Mouse (Mus musculus): ENCODE results near the gene Cnpy3. TPM values are rescaled to one million over a fixed set of nuclear protein-coding genes. Genes with fewer than 3 reads are reported as not detected.

Gene Cnpy3
- polyA plus RNA-seq, 1 experiment from 2014 or later: 71.9 TPM

- 93% methylated on average over 14 of the region's 14 CpGs for WGBS
- no peak overlapping the region for H3K27ac ChIP-seq
- no peaks in the 10 kb centered on the region for H3K9me3 ChIP-seq
- peaks cover 57% of the 10 kb centered on the region for H3K4me1 ChIP-seq
- H3K4me3 ChIP-seq: peak overlapping the region; percentile 94; the same call in 1 of the 2 replicates
- peaks cover 8% of the 10 kb centered on the region for H3K36me3 ChIP-seq (replicated peaks)
- no peak for DNase-seq (ENCODE audit: extremely low spot score, low spot score)
- no peaks in the 10 kb centered on the region for H3K27me3 ChIP-seq (ENCODE audit: poor library complexity, severe bottlenecking)
These were observed 45.5 kb downstream of the Cnpy3 start for GRCm38 (mm10) chr17:46706375-46707089.

DNA sequence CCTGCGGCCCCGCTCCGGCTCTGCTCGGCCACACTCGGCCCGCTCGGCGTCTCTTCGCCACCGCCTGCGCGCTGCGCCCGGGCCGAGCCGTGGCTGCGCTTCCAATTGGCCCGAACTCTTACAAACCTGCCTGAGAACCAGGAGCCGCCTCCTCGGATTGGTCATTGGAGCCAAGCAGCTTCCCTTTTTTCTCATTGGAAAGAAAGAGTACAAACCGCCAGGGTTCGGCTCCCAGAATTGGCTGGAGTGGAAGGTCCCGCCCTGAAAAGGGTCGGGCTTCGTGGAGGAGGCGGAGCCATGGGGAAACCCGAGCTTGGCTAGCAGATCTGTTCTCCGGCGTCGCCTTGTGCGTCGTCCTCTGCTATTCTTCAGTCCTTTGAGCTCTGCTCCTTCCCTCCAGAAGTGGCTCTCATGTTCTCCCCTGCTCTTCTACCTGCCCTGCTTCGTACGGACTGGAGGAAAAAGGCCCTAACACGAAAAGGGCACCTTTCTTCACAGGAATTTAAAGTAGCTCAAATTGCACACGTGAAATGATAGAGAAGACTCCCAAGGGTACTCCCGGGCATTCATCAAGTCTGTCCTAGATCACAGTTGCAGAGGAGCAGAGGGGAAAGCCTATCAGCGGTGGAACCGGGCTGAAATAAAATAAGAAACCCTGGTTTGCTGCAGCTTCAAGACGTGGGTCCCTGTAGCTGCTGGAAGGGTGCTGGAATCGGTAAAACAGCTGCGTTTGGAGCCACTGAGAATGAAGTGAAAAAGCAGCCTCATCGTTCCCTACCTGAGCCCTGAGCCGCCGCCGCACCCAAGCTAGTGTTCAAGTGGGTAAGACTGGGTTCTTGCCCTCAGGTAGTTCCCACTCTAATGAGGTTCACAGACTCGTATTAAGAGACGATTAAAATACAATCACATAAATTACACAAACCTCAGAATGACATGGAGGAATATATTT, 46.9 kb downstream of the Cnpy3 start, which contains the start of gene Ppp2r5d:
Ppp2r5d (minus strand) TSS at position 225 of the 949 bp plus-strand sequence.
- H3K4me3 ChIP-seq: peak within 1 kb of the TSS; percentile 94
- H3K36me3 ChIP-seq (replicated peaks): peaks cover 22% of the 10 kb centered on the region
- peaks cover 55% of the 10 kb centered on the region for H3K4me1 ChIP-seq
- no peaks in the 10 kb centered on the region for H3K27me3 ChIP-seq (ENCODE audit: poor library complexity, severe bottlenecking)
- peak within 1 kb of the TSS; percentile 96 for H3K27ac ChIP-seq
- 1% methylated on average over 48 of the region's 48 CpGs for WGBS
- no peaks in the 10 kb centered on the region for H3K9me3 ChIP-seq
- peak; percentile 95 for DNase-seq (ENCODE audit: extremely low spot score, low spot score)

DNA sequence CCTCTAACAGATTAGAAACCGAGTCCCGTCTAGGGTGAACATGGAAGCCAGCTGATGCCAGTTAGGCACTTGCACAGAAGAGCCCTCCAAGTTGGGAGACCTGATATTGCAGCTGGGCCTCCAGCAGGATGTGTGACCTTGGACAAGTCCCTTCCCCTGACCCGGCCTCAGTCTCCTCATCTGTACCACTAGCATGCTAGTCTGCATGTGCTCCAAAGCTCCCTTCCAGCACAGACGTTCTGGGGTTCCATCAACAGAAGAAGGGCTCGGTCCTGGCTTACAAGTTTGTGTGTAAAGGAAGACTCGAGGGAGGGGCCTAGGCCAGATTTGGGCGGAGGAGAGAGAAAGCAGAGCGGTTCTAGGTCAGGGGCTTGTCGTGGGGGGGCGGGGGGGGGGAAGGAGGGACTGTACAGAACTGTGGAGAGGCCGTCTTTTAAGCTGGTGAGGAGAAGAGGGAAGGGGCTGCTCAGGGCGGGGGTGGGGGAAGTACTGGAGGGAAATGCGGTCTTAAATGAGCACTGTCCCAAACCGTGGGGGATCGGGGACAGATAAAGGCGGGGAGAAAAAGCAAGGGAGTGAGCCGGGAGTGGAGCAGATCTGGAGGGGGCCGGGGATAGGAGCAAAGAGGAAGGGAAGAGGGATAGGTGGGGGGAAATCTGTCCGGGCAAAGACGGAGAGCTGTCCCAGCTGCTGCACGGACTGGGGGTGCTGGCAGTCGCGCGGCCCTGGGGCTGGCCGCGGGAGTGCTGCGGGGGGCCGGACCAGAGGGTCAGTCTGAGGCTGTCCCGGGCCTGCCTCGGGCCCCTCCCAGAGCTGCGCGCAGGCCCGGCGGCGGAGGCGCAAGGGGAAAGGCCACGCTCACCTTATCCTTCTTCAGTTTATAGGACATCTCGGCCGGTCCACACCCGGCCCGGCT, 47.8 kb downstream of the Cnpy3 start:
- DNase-seq (ENCODE audit: extremely low spot score, low spot score): no peak
- peaks cover 55% of the 10 kb centered on the region for H3K4me1 ChIP-seq
- peak overlapping the region; percentile 94 for H3K4me3 ChIP-seq
- peaks cover 31% of the 10 kb centered on the region for H3K36me3 ChIP-seq (replicated peaks)
- H3K27ac ChIP-seq: peak overlapping the region; percentile 96
- H3K27me3 ChIP-seq (ENCODE audit: poor library complexity, severe bottlenecking): no peaks in the 10 kb centered on the region
- no peaks in the 10 kb centered on the region for H3K9me3 ChIP-seq
- WGBS: 5% methylated on average over 40 of the region's 41 CpGs

- peaks cover 48% of the 10 kb centered on the region for H3K36me3 ChIP-seq (replicated peaks)
- WGBS: 85% methylated on average over 5 of the region's 5 CpGs
- DNase-seq (ENCODE audit: extremely low spot score, low spot score): no peak
- H3K27ac ChIP-seq: 0 out of 2 replicates have a peak overlapping the region, but pooled peaks have one; percentile 66
- no peaks in the 10 kb centered on the region for H3K27me3 ChIP-seq (ENCODE audit: poor library complexity, severe bottlenecking)
- H3K9me3 ChIP-seq: no peaks in the 10 kb centered on the region
- peaks cover 55% of the 10 kb centered on the region for H3K4me1 ChIP-seq
- H3K4me3 ChIP-seq: peak overlapping the region; percentile 94
These were observed 49.5 kb downstream of the Cnpy3 start for GRCm38 (mm10) chr17:46702506-46702905.

DNA sequence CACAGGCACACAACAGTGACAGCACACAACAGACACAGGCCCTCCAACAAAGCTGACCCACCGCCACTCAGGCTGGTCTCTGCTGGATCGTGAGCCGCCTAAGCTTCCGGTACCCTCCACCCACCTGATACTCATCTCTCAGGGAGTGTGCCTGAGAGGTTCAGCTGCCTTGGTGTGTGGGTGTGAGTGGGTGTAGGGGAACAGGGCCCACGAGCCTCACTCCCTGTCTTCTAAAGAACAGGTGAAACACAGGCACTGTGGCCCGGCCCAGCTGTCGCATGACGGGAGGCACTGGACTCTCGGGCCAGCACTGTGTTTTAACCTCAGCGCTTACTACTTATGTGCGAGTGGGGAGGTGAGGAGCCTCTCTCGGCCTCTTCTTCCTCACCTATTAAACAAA, 49.9 kb downstream of the Cnpy3 start:
- 90% methylated on average over 12 of the region's 12 CpGs for WGBS
- no peak for DNase-seq (ENCODE audit: extremely low spot score, low spot score)
- Histone ChIP-seq H3K36me3 (replicated peaks) (peaks cover 52% of the 10 kb centered on the region), H3K4me3 (peak overlapping the region; percentile 16; the same call in 1 of the 2 replicates), H3K27ac (no peak overlapping the region), H3K9me3 (no peaks in the 10 kb centered on the region), H3K4me1 (peaks cover 55% of the 10 kb centered on the region), H3K27me3 (ENCODE audit: poor library complexity, severe bottlenecking) (no peaks in the 10 kb centered on the region)

- Histone ChIP-seq H3K27me3 (ENCODE audit: poor library complexity, severe bottlenecking) (no peaks in the 10 kb centered on the region), H3K27ac (no peak overlapping the region), H3K4me3 (no peak overlapping the region), H3K36me3 (replicated peaks) (peaks cover 58% of the 10 kb centered on the region), H3K4me1 (peaks cover 49% of the 10 kb centered on the region), H3K9me3 (no peaks in the 10 kb centered on the region)
- DNase-seq (ENCODE audit: extremely low spot score, low spot score): no peak
- 87% methylated on average over 12 of the region's 12 CpGs for WGBS
These were observed 50.5 kb downstream of the Cnpy3 start for GRCm38 (mm10) chr17:46701489-46701888.

GRCm38 (mm10) chr17:46699912-46700311, 52.1 kb downstream of the Cnpy3 start:
- no peak overlapping the region for H3K27ac ChIP-seq
- no peaks in the 10 kb centered on the region for H3K27me3 ChIP-seq (ENCODE audit: poor library complexity, severe bottlenecking)
- no peaks in the 10 kb centered on the region for H3K9me3 ChIP-seq
- H3K4me1 ChIP-seq: peaks cover 36% of the 10 kb centered on the region
- H3K36me3 ChIP-seq (replicated peaks): peaks cover 72% of the 10 kb centered on the region
- no peak for DNase-seq (ENCODE audit: extremely low spot score, low spot score)
- WGBS: 91% methylated on average over 3 of the region's 3 CpGs
- no peak overlapping the region for H3K4me3 ChIP-seq

DNA sequence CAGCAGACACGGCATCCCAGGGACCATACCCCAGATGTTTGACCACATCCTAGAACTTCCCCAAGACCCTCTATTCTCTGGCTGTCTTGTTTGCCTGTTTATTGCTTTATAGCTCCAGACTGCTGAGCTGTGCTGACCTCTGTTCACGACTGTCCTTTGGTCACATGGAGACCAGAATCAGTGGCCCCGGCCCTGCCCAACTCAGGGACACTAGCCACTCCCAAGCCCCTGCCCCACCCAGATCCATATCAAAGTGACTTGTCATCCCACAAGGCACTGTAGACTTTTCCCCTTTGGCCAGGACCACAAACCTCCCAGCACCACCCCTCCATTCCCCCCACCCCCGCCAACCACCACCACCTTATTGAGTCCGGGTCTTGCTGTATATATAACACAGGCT, 52.8 kb downstream of the Cnpy3 start:
- peaks cover 76% of the 10 kb centered on the region for H3K36me3 ChIP-seq (replicated peaks)
- no peak overlapping the region for H3K27ac ChIP-seq
- H3K27me3 ChIP-seq (ENCODE audit: poor library complexity, severe bottlenecking): no peaks in the 10 kb centered on the region
- WGBS: 92% methylated on average over 5 of the region's 5 CpGs
- peaks cover 40% of the 10 kb centered on the region for H3K4me1 ChIP-seq
- H3K4me3 ChIP-seq: no peak overlapping the region
- H3K9me3 ChIP-seq: no peaks in the 10 kb centered on the region
- DNase-seq (ENCODE audit: extremely low spot score, low spot score): no peak

DNA sequence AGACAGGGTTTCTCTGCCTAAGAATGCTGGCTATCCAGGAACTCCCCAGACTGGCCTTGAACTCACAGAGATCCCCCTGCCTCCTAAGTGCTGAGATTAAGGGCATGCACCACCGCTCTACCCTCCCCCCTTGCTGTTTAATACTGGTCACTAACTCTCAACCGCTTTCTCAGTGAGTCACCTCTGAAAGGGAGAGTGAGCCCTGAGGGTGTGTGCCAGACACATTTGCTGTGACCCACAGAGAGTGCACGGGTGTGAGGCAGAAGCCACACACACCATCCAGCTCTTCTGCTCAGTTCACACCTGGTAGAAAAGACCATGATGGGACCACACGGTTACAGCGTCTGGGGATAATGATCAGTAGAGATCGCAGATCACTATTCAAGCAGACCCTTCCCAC, 53.5 kb downstream of the Cnpy3 start:
- H3K27ac ChIP-seq: no peak overlapping the region

DNA sequence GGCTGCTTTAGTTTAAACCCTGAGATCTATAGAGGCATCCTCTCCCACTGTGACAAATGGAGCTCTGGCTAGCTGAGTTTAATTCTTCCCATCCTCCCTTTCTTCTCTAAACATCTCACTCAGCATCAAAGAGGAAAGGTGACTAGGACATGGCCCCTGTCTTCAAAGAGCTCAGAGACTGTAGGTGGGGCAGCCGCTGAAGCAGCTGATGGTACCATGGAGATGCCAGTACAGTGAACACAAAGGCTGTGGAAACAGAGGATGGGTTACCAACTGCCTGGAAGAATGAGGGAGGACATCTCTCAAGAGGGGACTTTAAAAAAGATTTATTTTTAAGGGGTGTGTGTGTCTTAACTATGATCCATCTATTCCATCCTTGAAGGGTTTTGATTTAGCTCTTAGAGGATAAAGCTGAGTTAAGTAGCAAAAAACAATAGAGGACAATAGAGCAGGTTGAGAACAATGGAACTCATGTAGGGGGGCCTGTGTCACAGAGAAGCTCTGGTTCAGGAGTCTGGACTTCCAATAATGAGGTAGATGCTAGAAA, 57.4 kb downstream of the Cnpy3 start:
- H3K27ac ChIP-seq: no peak overlapping the region
- peaks cover 7% of the 10 kb centered on the region; the same call in 1 of the 2 replicates for H3K4me1 ChIP-seq
- DNase-seq (ENCODE audit: extremely low spot score, low spot score): no peak
- H3K9me3 ChIP-seq: no peaks in the 10 kb centered on the region
- H3K36me3 ChIP-seq (replicated peaks): peaks cover 91% of the 10 kb centered on the region
- H3K27me3 ChIP-seq (ENCODE audit: poor library complexity, severe bottlenecking): no peaks in the 10 kb centered on the region
- no peak overlapping the region for H3K4me3 ChIP-seq
- 98% methylated on average over 1 of the region's 1 CpGs for WGBS

More for the DNA sequence above, 53.5 kb downstream of the Cnpy3 start:
- no peak for DNase-seq (ENCODE audit: extremely low spot score, low spot score)
- H3K4me3 ChIP-seq: no peak overlapping the region
- WGBS: 92% methylated on average over 6 of the region's 6 CpGs
- H3K36me3 ChIP-seq (replicated peaks): peaks cover 83% of the 10 kb centered on the region
- no peaks in the 10 kb centered on the region for H3K9me3 ChIP-seq
- H3K4me1 ChIP-seq: peaks cover 32% of the 10 kb centered on the region
- no peaks in the 10 kb centered on the region for H3K27me3 ChIP-seq (ENCODE audit: poor library complexity, severe bottlenecking)

GRCm38 (mm10) chr17:46691390-46691789, 60.6 kb downstream of the Cnpy3 start:
- H3K9me3 ChIP-seq: no peaks in the 10 kb centered on the region
- peaks cover 7% of the 10 kb centered on the region; the same call in 1 of the 2 replicates for H3K4me1 ChIP-seq
- 88% methylated on average over 2 of the region's 2 CpGs for WGBS
- H3K27ac ChIP-seq: no peak overlapping the region
- DNase-seq (ENCODE audit: extremely low spot score, low spot score): no peak
- H3K27me3 ChIP-seq (ENCODE audit: poor library complexity, severe bottlenecking): no peaks in the 10 kb centered on the region
- H3K4me3 ChIP-seq: no peak overlapping the region
- H3K36me3 ChIP-seq (replicated peaks): peaks cover 85% of the 10 kb centered on the region

- no peak for DNase-seq (ENCODE audit: extremely low spot score, low spot score)
- WGBS: 94% methylated on average over 12 of the region's 12 CpGs
- no peaks in the 10 kb centered on the region for H3K9me3 ChIP-seq
- no peak overlapping the region for H3K27ac ChIP-seq
- peaks cover 7% of the 10 kb centered on the region; the same call in 1 of the 2 replicates for H3K4me1 ChIP-seq
- H3K4me3 ChIP-seq: no peak overlapping the region
- H3K36me3 ChIP-seq (replicated peaks): peaks cover 85% of the 10 kb centered on the region
- no peaks in the 10 kb centered on the region for H3K27me3 ChIP-seq (ENCODE audit: poor library complexity, severe bottlenecking)
These were observed 61.3 kb downstream of the Cnpy3 start for GRCm38 (mm10) chr17:46690665-46691064.

All from forebrain, embryonic 10.5 days (tissue).